Mouse (Mus musculus) liver, adult (tissue): ENCODE measurements around the gene Tanc1.

ENCODE experiments used
- GATA4 ChIP-seq: IDR thresholded peaks from 2 replicates; pipeline ENCODE4 v1.6.1; 2014; ENCODE audit warnings: mild to moderate bottlenecking, low read length; ENCODE audit not compliant: insufficient replicate concordance

The Tanc1 gene

GRCm38 (mm10) chr2:59820088-59820487 is 208.2 kb downstream of the Tanc1 start:
- no peak for TF ChIP-seq GATA4

GRCm38 (mm10) chr2:59821044-59821443 is 209.2 kb downstream of the Tanc1 start:
- TF ChIP-seq GATA4, result no peak

DNA sequence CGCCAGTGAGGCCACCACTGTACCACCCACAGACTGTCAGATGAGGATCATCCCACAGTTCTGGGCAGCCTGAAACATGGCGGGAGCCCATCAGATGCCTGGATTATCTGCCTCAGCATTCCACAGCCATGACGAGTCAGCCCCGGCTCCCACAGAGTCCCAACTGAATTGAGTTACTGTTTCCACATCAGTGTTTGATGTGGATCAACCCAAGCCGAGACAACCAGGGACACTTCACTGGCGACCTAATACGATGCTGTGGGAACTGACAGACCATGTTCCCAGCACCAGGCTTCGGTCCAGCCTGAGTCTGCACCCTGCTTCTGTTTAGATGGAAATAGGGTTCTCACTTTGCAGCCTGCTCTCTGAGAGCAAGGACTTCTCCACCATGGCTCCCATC is 212.4 kb downstream of the Tanc1 start:
- no peak for TF ChIP-seq GATA4

DNA sequence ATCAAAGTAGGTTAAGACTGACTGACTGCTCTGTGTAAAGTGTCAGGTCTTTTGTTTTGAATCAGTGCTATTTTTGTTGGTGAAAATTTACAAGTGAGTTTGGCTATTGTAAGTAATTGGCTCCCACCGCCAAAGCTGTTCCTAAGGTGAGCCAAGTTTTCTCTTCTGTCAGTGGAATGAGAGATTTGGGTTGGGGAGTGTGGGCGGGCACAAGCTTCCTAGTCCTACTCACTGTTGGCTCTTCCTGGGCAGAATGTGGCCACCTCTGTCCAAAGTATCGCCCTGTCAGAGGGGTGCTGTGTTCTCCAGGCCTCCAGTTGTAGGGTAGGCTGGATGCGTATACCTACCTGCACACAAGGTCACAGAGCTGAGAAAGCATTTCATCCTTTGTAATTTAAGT is 213.5 kb downstream of the Tanc1 start:
- TF ChIP-seq GATA4, result no peak

GRCm38 (mm10) chr2:59828103-59828655 is 216.3 kb downstream of the Tanc1 start:
- TF ChIP-seq GATA4, result no peak

DNA sequence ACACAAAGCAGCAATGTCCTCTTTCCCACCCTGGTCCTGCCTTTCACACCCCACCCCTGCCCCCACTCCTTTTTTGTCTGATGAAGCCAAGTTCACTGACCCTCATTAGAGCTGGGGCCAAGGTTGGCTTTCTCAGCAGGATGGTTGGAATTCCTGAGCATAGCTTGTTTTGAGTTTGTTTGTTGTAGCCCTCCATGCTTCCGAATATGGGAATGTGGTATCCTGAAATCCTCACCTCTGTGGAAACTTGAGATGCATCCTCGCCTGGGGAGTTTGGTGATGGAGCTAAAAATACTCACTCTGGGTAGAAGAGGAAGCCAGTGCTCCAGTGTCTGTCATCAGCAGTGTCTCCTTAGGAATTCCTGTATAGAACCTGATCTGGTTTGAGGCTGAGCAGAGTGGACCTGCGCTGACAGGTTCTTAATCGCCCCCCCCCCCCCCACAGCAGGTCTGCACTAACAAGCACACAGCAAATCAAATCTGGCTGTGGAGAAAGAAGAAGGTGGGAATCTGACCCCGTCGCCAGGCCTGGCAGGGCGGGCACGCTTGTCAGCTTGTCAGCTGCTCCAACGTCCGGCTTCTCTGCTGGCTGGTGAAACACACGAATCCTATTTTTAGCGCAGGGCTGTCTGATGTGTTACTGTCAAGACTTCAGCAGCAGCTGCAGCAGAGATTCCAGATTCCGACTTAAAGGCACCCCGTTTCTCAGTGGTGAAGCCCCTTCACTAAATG is 217.1 kb downstream of the Tanc1 start:
- no peak for TF ChIP-seq GATA4

DNA sequence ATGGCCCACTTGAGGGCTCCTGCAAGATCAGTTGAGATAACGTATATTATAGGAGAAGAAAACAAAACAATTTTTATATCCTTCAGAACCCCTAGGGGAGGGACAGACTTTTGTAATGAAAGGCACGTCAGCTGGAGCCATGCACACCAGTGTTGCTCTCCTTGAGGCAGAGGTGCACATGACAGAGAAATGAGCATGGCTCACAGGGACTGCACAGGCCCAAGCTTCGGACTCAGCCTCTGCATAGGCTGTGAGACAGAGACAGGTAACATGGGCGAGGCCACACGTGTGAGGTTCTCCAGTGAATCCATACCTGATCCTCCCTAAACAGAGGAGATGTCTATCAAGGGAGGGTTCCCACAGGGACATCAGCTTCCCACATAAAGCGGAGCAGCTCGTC is 217.9 kb downstream of the Tanc1 start:
- no peak for TF ChIP-seq GATA4

DNA sequence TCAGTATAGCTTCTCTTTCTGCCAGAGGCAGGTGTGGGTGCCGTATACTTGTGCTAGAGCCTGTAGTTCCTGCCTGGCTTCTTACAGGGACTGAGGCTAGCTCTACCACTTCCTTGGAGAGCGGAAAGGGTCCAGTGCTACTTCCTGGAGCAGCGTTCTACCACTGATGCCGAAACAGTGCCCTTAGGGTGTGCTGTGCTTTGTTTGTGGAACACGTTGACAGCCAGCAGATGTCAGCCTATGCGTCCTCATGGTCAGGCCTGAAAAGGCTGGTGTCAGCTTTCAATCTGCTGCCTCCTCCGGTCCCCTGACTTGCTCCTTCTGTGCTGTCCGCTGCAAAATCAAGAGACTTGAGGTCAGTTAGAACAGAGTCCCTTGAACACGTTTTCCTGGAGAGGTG is 218.3 kb downstream of the Tanc1 start:
- TF ChIP-seq GATA4, result no peak

DNA sequence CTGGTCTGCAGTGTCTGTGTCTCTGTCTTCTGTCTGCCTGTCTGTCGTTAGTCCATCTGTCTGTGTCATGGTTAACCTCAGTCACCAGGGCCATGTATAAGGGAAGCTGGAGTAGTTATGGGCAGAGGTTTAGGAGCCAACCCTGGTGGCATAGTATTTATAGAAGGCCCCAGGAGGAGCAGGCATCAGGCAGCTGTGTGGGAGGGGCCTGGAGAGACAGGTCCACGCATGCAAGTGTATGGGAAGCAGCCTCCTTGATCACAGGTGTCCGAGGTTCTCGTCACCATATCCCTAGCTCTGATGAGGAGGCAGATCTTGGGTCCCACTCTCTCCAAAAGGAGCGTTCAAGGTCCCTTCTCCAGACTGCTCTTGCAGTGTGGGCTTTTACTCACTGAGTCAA is 219.1 kb downstream of the Tanc1 start:
- TF ChIP-seq GATA4, result no peak

- TF ChIP-seq GATA4, result no peak
These were observed 220.0 kb downstream of the Tanc1 start for GRCm38 (mm10) chr2:59831831-59832230.

DNA sequence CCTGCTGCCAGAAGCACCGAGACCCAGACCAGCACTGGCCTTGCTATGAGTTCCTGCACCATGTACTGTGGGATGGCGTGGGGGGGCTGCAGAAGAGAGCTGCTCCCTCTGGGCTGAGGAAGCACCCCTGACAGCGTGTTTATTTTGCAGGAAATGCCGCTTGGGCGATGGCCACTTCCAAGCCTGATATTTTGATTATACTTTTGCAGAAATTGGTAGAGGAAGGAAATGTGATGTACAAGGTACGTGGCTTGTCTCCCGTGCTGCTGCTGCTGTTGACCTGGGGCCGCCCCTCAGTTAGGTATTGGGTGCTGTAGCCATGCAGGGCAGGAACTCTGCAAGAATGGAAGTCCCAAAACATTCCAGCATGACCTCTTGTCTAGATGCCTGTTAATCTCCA is 227.0 kb downstream of the Tanc1 start:
- peak; percentile 66; the same call in 1 of the 2 replicates for TF ChIP-seq GATA4

GRCm38 (mm10) chr2:59839755-59840154 is 227.9 kb downstream of the Tanc1 start:
- TF ChIP-seq GATA4, result no peak

DNA sequence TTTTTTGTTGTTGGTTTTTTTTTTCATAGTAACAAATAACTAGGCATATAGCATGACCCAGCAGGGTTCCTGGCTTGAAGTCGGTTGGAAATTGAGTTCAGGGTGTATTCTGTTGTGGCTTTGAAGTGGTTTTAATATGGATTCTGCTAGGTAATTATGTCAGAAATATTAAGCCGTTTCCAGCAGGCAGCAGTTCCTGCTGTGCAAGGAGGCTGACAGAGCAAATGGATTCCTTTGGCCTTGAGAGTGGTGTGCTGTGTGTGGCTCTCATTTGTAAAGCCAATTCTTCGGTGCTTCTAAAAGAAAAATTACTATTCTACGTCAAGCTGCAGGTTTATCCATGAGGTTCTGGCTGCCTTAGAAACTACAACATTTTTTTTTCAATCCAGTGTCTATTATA is 228.3 kb downstream of the Tanc1 start:
- no peak for TF ChIP-seq GATA4

DNA sequence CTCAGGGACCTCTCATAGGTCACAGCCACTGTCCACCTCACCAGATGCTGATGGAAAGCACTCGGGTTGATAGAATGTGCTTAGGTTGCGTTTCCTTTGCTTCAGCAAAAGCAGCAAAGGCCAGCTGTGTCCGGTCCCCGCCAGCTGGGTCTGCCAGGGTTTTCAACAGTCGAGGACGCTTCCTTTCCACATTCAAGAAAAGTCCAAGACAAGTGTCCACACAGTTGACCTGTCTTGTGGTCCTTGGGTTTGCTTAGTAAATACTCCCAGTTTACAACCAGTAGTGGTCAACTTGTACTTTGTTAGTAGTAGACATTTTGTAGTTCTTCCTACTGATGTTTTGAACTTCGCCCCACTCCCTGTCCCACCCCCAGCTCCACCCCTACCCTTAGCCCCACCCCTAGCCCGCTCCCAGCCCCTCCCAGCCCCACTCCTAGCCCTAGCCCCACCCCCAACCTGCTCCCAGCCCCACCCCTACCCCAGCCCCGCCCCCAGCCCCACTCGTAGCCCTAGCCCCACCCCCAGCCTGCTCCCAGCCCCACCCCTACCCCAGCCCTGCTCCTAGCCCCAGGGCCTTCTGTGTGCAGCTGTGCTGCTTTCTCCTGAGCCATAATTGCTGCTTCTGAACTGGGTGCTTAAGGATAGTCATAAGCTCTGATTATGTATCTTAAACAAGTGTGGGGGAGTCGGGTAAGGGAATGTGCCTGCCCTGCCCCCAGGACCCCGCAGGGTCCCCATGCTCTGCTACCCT is 229.5 kb downstream of the Tanc1 start:
- peak; percentile 31; the same call in 1 of the 2 replicates for TF ChIP-seq GATA4

DNA sequence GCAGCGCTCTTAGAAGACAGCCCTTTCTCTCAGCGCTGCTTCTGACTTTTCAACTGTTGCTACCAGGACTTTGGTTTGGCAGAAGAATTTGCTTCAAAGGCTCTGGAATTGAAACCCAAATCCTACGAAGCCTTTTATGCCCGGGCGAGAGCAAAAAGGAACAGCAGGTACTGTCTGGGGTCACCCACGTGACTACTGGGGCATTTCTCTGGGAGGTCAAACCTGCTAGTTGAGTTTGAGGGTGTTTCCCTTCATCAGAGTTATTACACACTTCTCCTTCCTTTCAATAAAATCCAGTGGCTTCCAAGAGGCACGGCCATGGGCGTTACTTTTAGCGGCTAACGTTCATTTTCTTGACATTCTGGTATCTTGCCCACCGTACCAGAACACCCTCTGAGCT is 230.1 kb downstream of the Tanc1 start:
- TF ChIP-seq GATA4, result no peak

GRCm38 (mm10) chr2:59842556-59843008 is 230.7 kb downstream of the Tanc1 start:
- TF ChIP-seq GATA4, result no peak
